Mouse (Mus musculus) erythroblast, embryonic 14.5 days (primary cell): ENCODE measurements around the gene Ubn1. TPM values are rescaled to one million over a fixed set of nuclear protein-coding genes. Genes with fewer than 3 reads are reported as not detected.

Source experiments
- H3K27me3 ChIP-seq: 2 replicates; pipeline ENCODE4 v1.6.1; 2012; ENCODE audit warnings: inconsistent platforms; ENCODE audit not compliant: control insufficient read depth
- H3K36me3 ChIP-seq: 2 replicates; pipeline ENCODE4 v1.6.1; 2012; ENCODE audit warnings: mild to moderate bottlenecking, inconsistent platforms; ENCODE audit not compliant: control insufficient read depth
- H3K4me1 ChIP-seq: 2 replicates; pipeline ENCODE4 v1.6.1; 2012; ENCODE audit warnings: inconsistent platforms; ENCODE audit not compliant: control insufficient read depth
- H3K4me3 ChIP-seq: replicated peaks from 2 replicates; pipeline ENCODE3; 2012; ENCODE audit warnings: moderate library complexity, mild to moderate bottlenecking, inconsistent platforms
- H3K9me3 ChIP-seq: 2 replicates; pipeline ENCODE4 v1.6.1; 2012; ENCODE audit warnings: low read length, inconsistent platforms, mixed read lengths; ENCODE audit not compliant: control insufficient read depth
- GATA1 ChIP-seq: IDR thresholded peaks from 2 replicates; pipeline ENCODE4 v1.6.1; 2012; ENCODE audit warnings: low read length, inconsistent platforms, mixed read lengths
- TAL1 ChIP-seq: IDR thresholded peaks from 3 replicates; pipeline ENCODE4 v1.6.1; 2012; ENCODE audit warnings: low read length, inconsistent platforms, mixed read lengths
- polyA plus RNA-seq: library from polyadenylated mRNA; stranded (reverse); fragments of >175 nt; gene quantifications from 2 replicates; pipeline ENCODE4 v1.2.3, GENCODE M21; 2012

The Ubn1 gene
- polyA plus RNA-seq, 1 experiment, result 1.9 TPM

GRCm38 (mm10) chr16:5131251-5131922 is 81.5 kb downstream of the Ubn1 start:
- TF ChIP-seq GATA1 (no peak), TAL1 (no peak)
- H3K27me3 ChIP-seq, result peaks cover 46% of the 10 kb centered on the region
- H3K4me1 ChIP-seq, result no peaks in the 10 kb centered on the region
- H3K4me3 ChIP-seq, result peak overlapping the region; percentile 47
- H3K9me3 ChIP-seq, result no peaks in the 10 kb centered on the region
- H3K36me3 ChIP-seq, result no peaks in the 10 kb centered on the region

DNA sequence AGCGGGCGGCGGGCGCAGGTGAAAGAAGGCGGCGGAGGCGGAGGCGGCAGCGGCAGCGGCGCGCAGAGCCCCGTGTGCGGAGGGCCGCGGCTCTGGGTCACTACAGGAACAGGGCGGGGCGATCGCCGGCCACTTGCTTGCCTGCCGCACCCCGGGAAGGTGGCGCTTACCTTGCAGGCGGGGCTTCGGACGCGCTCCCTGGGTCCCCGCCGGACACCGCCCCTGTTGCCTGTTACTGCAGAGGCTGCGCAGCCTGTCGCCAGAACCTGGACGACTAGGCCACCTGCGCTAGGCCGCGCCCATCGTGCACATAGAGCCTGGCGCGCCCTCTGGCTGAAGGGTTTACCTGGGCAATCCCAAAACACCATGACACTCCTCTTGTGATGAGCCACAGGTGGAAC is 82.5 kb downstream of the Ubn1 start, which contains the start of gene Ppl:
TSS of gene Ppl (minus strand) at position 21 of the 401 bp plus-strand sequence.
- no peaks in the 10 kb centered on the region for H3K9me3 ChIP-seq
- TF ChIP-seq TAL1 (no peak), GATA1 (no peak)
- no peaks in the 10 kb centered on the region for H3K4me1 ChIP-seq
- peak within 1 kb of the TSS; percentile 47 for H3K4me3 ChIP-seq
- no peaks in the 10 kb centered on the region for H3K36me3 ChIP-seq
- H3K27me3 ChIP-seq, result peaks cover 46% of the 10 kb centered on the region

DNA sequence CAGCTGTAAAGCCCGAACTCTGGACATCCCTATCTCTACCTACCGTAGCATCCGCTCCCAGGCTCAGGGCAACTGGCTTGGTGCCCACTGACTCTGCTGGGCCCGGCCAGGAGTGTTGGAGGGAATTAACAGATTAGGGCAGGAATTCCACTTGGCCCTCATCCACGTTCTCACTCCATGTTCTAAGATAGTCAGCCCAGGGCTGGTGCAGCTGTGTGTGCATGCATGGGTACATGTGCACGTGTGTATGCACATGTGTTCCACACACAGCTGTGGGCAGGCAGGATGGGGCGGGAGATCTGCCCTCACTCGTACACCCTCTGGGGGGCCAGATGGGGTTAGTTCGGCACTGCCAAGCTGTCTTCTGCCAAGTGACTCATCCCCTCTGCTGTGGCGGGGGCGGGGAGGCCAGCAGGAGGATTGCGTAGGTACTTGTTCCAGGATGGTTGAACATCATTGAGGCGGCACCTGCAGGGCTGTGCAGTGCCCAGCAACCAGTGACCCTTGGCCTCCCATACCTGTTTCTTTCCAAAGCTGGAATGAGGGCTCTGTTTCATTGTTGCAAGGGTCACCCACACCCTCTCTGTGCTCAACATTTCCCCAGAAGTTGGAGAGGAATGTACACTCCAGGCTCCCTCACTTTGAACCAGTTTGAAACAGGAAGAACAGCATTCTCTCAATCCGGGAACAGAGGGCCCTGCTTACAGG is 84.9 kb downstream of the Ubn1 start:
- no peaks in the 10 kb centered on the region for H3K9me3 ChIP-seq
- H3K4me1 ChIP-seq, result no peaks in the 10 kb centered on the region
- no peak overlapping the region for H3K4me3 ChIP-seq
- H3K27me3 ChIP-seq, result peaks cover 41% of the 10 kb centered on the region
- no peaks in the 10 kb centered on the region for H3K36me3 ChIP-seq
- TF ChIP-seq GATA1 (no peak), TAL1 (no peak)

GRCm38 (mm10) chr16:5135551-5136261 is 85.8 kb downstream of the Ubn1 start:
- TF ChIP-seq GATA1, result no peak
- no peak for TF ChIP-seq TAL1
- no peaks in the 10 kb centered on the region for H3K4me1 ChIP-seq
- no peaks in the 10 kb centered on the region for H3K36me3 ChIP-seq
- no peak overlapping the region for H3K4me3 ChIP-seq
- H3K27me3 ChIP-seq, result peaks cover 34% of the 10 kb centered on the region
- no peaks in the 10 kb centered on the region for H3K9me3 ChIP-seq

Other genes starting within 250 kb of the Ubn1 start
- gene 4930562C15Rik, start 214.6 kb upstream of the Ubn1 start, polyA plus RNA-seq, result not detected in 2 replicates
- gene Ubald1, start 169.7 kb upstream of the Ubn1 start, polyA plus RNA-seq, result 16.2 and 18.6 TPM in 2 replicates
- gene Mgrn1, start 163.8 kb upstream of the Ubn1 start, polyA plus RNA-seq, result 0.29 and 0.43 TPM in 2 replicates
- gene Nudt16l1, start 111.3 kb upstream of the Ubn1 start, polyA plus RNA-seq, result 0.69 and 1.1 TPM in 2 replicates
- gene Anks3, start 85.9 kb upstream of the Ubn1 start, polyA plus RNA-seq, result 1.9 TPM in 2 replicates
- gene Sept12, start 52.2 kb upstream of the Ubn1 start, polyA plus RNA-seq, result not detected in 2 replicates
- gene Smim22, start 42.8 kb upstream of the Ubn1 start, polyA plus RNA-seq, result not detected in 2 replicates
- gene Rogdi, start 36.5 kb upstream of the Ubn1 start, polyA plus RNA-seq, result 1.0 and 1.6 TPM in 2 replicates
- 0.42 and 0.50 TPM in 2 replicates for gene Glyr1, start 194 bp upstream of the Ubn1 start, polyA plus RNA-seq
- gene Ppl, start 82.4 kb downstream of the Ubn1 start, polyA plus RNA-seq, result 0.01 TPM in 1 of 2 replicates, not detected in the other
- gene Sec14l5, start 97.1 kb downstream of the Ubn1 start, polyA plus RNA-seq, result not detected in 2 replicates
- 0.86 and 0.92 TPM in 2 replicates for gene Nagpa, start 154.0 kb downstream of the Ubn1 start, polyA plus RNA-seq
- not detected in 2 replicates for gene AU021092, start 172.2 kb downstream of the Ubn1 start, polyA plus RNA-seq
- 0.19 and 0.28 TPM in 2 replicates for gene Alg1, start 183.6 kb downstream of the Ubn1 start, polyA plus RNA-seq
- 0.10 and 0.11 TPM in 2 replicates for gene Eef2kmt, start 205.9 kb downstream of the Ubn1 start, polyA plus RNA-seq